Mouse (Mus musculus): Measurements from ENCODE around the gene Elp5. TPM values are rescaled to one million over a fixed set of nuclear protein-coding genes. Genes with fewer than 3 reads are reported as not detected.
"Not testable (repeated sequence)": the region's sequence is repeated elsewhere in the genome, so short reads cannot be mapped to it uniquely, and the experiment has no call there.

Gene Elp5
- polyA plus RNA-seq, 1 experiment from 2014 or later: 157 TPM

GRCm38 (mm10) chr11:69960616-69961015 lies 21.7 kb downstream of the Elp5 start:
- 25% methylated on average over 5 of the region's 5 CpGs for WGBS
- H3K4me2 ChIP-seq (ENCODE audit: low read depth, low read length): no peak overlapping the region
- no peaks in the 10 kb centered on the region for H3K9me3 ChIP-seq (replicated peaks; ENCODE audit: control insufficient read depth, low read length)
- no peaks in the 10 kb centered on the region for H3K36me3 ChIP-seq (replicated peaks; ENCODE audit: control insufficient read depth, insufficient read depth, low read depth, low read length)
- H3K9ac ChIP-seq (replicated peaks; ENCODE audit: low read length): no peak overlapping the region
- DNase-seq (ENCODE audit: low spot score) (no peak), ATAC-seq (replicated peaks; ENCODE audit: insufficient number of reproducible peaks, low FRiP score, low TSS enrichment, low read depth) (no peak)
- H3K27ac ChIP-seq (replicated peaks; ENCODE audit: low read depth, low read length): no peak overlapping the region
- no peak overlapping the region for H3K4me3 ChIP-seq (ENCODE audit: low read depth, low read length)
- peaks cover 26% of the 10 kb centered on the region for H3K27me3 ChIP-seq (ENCODE audit: control insufficient read depth, insufficient read depth, low read length)
- H3K4me1 ChIP-seq (ENCODE audit: control insufficient read depth, insufficient read depth, low read length): no peaks in the 10 kb centered on the region

GRCm38 (mm10) chr11:69956218-69956617 lies 26.1 kb downstream of the Elp5 start:
- 79% methylated on average over 1 of the region's 1 CpGs for WGBS
- H3K27me3 ChIP-seq (ENCODE audit: control insufficient read depth, insufficient read depth, low read length): no peaks in the 10 kb centered on the region
- no peaks in the 10 kb centered on the region for H3K36me3 ChIP-seq (replicated peaks; ENCODE audit: control insufficient read depth, insufficient read depth, low read depth, low read length)
- no peaks in the 10 kb centered on the region for H3K4me1 ChIP-seq (ENCODE audit: control insufficient read depth, insufficient read depth, low read length)
- DNase-seq (ENCODE audit: low spot score) (no peak), ATAC-seq (replicated peaks; ENCODE audit: insufficient number of reproducible peaks, low FRiP score, low TSS enrichment, low read depth) (no peak)
- no peak overlapping the region for H3K27ac ChIP-seq (replicated peaks; ENCODE audit: low read depth, low read length)
- H3K4me2 ChIP-seq (ENCODE audit: low read depth, low read length): no peak overlapping the region
- no peak overlapping the region for H3K9ac ChIP-seq (replicated peaks; ENCODE audit: low read length)
- H3K4me3 ChIP-seq (ENCODE audit: low read depth, low read length): no peak overlapping the region
- no peaks in the 10 kb centered on the region for H3K9me3 ChIP-seq (replicated peaks; ENCODE audit: control insufficient read depth, low read length)

- WGBS: 73% methylated on average over 4 of the region's 4 CpGs
- not testable (repeated sequence) for H3K9ac ChIP-seq (replicated peaks; ENCODE audit: low read length); ATAC-seq (replicated peaks; ENCODE audit: insufficient number of reproducible peaks, low FRiP score, low TSS enrichment, low read depth); DNase-seq (ENCODE audit: low spot score); H3K4me3 ChIP-seq (ENCODE audit: low read depth, low read length); H3K4me2 ChIP-seq (ENCODE audit: low read depth, low read length); H3K27ac ChIP-seq (replicated peaks; ENCODE audit: low read depth, low read length); H3K36me3 ChIP-seq (replicated peaks; ENCODE audit: control insufficient read depth, insufficient read depth, low read depth, low read length); H3K4me1 ChIP-seq (ENCODE audit: control insufficient read depth, insufficient read depth, low read length); H3K27me3 ChIP-seq (ENCODE audit: control insufficient read depth, insufficient read depth, low read length); H3K9me3 ChIP-seq (replicated peaks; ENCODE audit: control insufficient read depth, low read length)
Measured at GRCm38 (mm10) chr11:69955618-69956017, 26.7 kb downstream of the Elp5 start.

GRCm38 (mm10) chr11:69953267-69953915 lies 28.9 kb downstream of the Elp5 start:
- DNase-seq (ENCODE audit: low spot score) (no peak), ATAC-seq (replicated peaks; ENCODE audit: insufficient number of reproducible peaks, low FRiP score, low TSS enrichment, low read depth) (no peak)
- H3K27me3 ChIP-seq (ENCODE audit: control insufficient read depth, insufficient read depth, low read length): no peaks in the 10 kb centered on the region
- H3K4me1 ChIP-seq (ENCODE audit: control insufficient read depth, insufficient read depth, low read length): no peaks in the 10 kb centered on the region
- H3K27ac ChIP-seq (replicated peaks; ENCODE audit: low read depth, low read length): no peak overlapping the region
- no peak overlapping the region for H3K4me2 ChIP-seq (ENCODE audit: low read depth, low read length)
- WGBS: 66% methylated on average over 11 of the region's 11 CpGs
- no peaks in the 10 kb centered on the region for H3K9me3 ChIP-seq (replicated peaks; ENCODE audit: control insufficient read depth, low read length)
- no peak overlapping the region for H3K9ac ChIP-seq (replicated peaks; ENCODE audit: low read length)
- no peaks in the 10 kb centered on the region for H3K36me3 ChIP-seq (replicated peaks; ENCODE audit: control insufficient read depth, insufficient read depth, low read depth, low read length)
- no peak overlapping the region for H3K4me3 ChIP-seq (ENCODE audit: low read depth, low read length)

- no peaks in the 10 kb centered on the region for H3K36me3 ChIP-seq (replicated peaks; ENCODE audit: control insufficient read depth, insufficient read depth, low read depth, low read length)
Measured at GRCm38 (mm10) chr11:69952274-69952673, 30.0 kb downstream of the Elp5 start.

GRCm38 (mm10) chr11:69950807-69951459 lies 31.4 kb downstream of the Elp5 start:
- WGBS: 40% methylated on average over 4 of the region's 4 CpGs

More at GRCm38 (mm10) chr11:69952274-69952673, 30.0 kb downstream of the Elp5 start:
- H3K27ac ChIP-seq (replicated peaks; ENCODE audit: low read depth, low read length): no peak overlapping the region
- no peak overlapping the region for H3K4me3 ChIP-seq (ENCODE audit: low read depth, low read length)
- H3K4me2 ChIP-seq (ENCODE audit: low read depth, low read length): no peak overlapping the region
- 29% methylated on average over 1 of the region's 1 CpGs for WGBS
- H3K9ac ChIP-seq (replicated peaks; ENCODE audit: low read length): no peak overlapping the region
- ATAC-seq (replicated peaks; ENCODE audit: insufficient number of reproducible peaks, low FRiP score, low TSS enrichment, low read depth) (no peak), DNase-seq (ENCODE audit: low spot score) (no peak)
- H3K4me1 ChIP-seq (ENCODE audit: control insufficient read depth, insufficient read depth, low read length): 0 out of 2 replicates have a peak, but pooled peaks cover under 1% of the 10 kb centered on the region
- no peaks in the 10 kb centered on the region for H3K9me3 ChIP-seq (replicated peaks; ENCODE audit: control insufficient read depth, low read length)
- H3K27me3 ChIP-seq (ENCODE audit: control insufficient read depth, insufficient read depth, low read length): no peaks in the 10 kb centered on the region

GRCm38 (mm10) chr11:69948763-69949150 lies 33.6 kb downstream of the Elp5 start:
- Histone ChIP-seq H3K9ac (replicated peaks; ENCODE audit: low read length) (peak overlapping the region; percentile 80), H3K4me1 (ENCODE audit: control insufficient read depth, insufficient read depth, low read length) (0 out of 2 replicates have a peak, but pooled peaks cover 3% of the 10 kb centered on the region), H3K27ac (replicated peaks; ENCODE audit: low read depth, low read length) (peak overlapping the region; percentile 87), H3K4me2 (ENCODE audit: low read depth, low read length) (peak overlapping the region; percentile 69), H3K36me3 (replicated peaks; ENCODE audit: control insufficient read depth, insufficient read depth, low read depth, low read length) (peaks cover 4% of the 10 kb centered on the region), H3K27me3 (ENCODE audit: control insufficient read depth, insufficient read depth, low read length) (no peaks in the 10 kb centered on the region), H3K4me3 (ENCODE audit: low read depth, low read length) (peak overlapping the region; percentile 58), H3K9me3 (replicated peaks; ENCODE audit: control insufficient read depth, low read length) (no peaks in the 10 kb centered on the region)
- DNase-seq (ENCODE audit: low spot score) (peak; percentile 96), ATAC-seq (replicated peaks; ENCODE audit: insufficient number of reproducible peaks, low FRiP score, low TSS enrichment, low read depth) (peak; percentile 53)
- 0% methylated on average over 14 of the region's 14 CpGs for WGBS

More at GRCm38 (mm10) chr11:69950807-69951459, 31.4 kb downstream of the Elp5 start:
- Histone ChIP-seq H3K9ac (replicated peaks; ENCODE audit: low read length) (no peak overlapping the region), H3K4me3 (ENCODE audit: low read depth, low read length) (no peak overlapping the region), H3K27ac (replicated peaks; ENCODE audit: low read depth, low read length) (no peak overlapping the region), H3K9me3 (replicated peaks; ENCODE audit: control insufficient read depth, low read length) (no peaks in the 10 kb centered on the region), H3K27me3 (ENCODE audit: control insufficient read depth, insufficient read depth, low read length) (no peaks in the 10 kb centered on the region), H3K4me1 (ENCODE audit: control insufficient read depth, insufficient read depth, low read length) (0 out of 2 replicates have a peak, but pooled peaks cover 3% of the 10 kb centered on the region), H3K36me3 (replicated peaks; ENCODE audit: control insufficient read depth, insufficient read depth, low read depth, low read length) (no peaks in the 10 kb centered on the region), H3K4me2 (ENCODE audit: low read depth, low read length) (no peak overlapping the region)
- ATAC-seq (replicated peaks; ENCODE audit: insufficient number of reproducible peaks, low FRiP score, low TSS enrichment, low read depth) (no peak), DNase-seq (ENCODE audit: low spot score) (no peak)
